Mouse (Mus musculus): ENCODE measurements at regions not wholly inside any gene's neighbourhood (a gene's known extent, or its start where the extent isn't known, plus 50 kb on each side); places are given as distances from the start of the nearest gene placed in this dataset.
A peak's percentile ranks its signal among the peaks of the same experiment; 100 is the strongest.
"Not testable (repeated sequence)": the region's sequence is repeated elsewhere in the genome, so short reads cannot be mapped to it uniquely, and the experiment has no call there.

- DNase-seq = no peak
Measured at GRCm38 (mm10) chr6:53233777-53234176, 53.3 kb upstream of the Creb5 start.

DNA sequence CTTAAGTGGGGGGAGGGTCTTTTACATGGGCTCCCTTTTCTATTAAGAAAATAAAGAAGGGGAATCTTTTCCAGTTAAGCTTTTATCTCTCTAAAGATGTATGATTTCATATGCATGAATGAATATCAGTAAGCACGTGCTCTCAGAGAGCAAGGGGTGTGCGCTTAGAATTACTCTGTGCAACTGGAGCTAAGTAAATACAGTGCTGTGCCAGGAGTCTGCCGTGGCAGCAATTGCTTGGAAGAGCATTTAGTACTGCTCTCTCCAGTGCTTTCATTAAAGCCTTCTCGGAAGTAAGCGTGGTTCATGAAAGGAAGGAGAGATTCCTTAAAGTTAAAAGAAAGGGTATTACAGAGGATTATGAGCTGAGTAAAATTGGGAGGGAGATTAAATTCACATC, 54.5 kb upstream of the Creb5 start:
- no peak for DNase-seq

GRCm38 (mm10) chr6:53229350-53229749, 57.7 kb upstream of the Creb5 start:
- DNase-seq = no peak

DNA sequence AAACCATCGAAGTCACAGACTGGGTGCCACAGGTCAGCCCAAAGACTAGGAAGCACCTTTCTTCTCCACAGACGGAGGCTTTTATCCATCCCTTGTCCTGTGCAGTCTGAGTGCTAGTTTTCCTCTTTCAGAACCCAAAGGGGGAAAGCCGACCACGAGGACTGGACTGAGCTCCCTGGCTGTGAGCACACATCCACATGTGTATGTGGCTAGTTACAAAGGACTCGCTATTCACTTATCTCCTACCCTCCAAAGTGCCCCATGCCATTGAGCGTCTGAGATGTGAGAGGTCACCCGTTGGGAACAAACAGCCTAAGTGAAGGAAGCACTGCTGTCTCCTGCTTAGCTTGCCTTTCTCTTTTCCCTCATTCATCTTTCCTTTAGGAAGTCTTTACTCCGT, 65.0 kb upstream of the Creb5 start:
- DNase-seq = no peak

GRCm38 (mm10) chr6:53221668-53222005, 65.4 kb upstream of the Creb5 start:
- no peak for DNase-seq

DNA sequence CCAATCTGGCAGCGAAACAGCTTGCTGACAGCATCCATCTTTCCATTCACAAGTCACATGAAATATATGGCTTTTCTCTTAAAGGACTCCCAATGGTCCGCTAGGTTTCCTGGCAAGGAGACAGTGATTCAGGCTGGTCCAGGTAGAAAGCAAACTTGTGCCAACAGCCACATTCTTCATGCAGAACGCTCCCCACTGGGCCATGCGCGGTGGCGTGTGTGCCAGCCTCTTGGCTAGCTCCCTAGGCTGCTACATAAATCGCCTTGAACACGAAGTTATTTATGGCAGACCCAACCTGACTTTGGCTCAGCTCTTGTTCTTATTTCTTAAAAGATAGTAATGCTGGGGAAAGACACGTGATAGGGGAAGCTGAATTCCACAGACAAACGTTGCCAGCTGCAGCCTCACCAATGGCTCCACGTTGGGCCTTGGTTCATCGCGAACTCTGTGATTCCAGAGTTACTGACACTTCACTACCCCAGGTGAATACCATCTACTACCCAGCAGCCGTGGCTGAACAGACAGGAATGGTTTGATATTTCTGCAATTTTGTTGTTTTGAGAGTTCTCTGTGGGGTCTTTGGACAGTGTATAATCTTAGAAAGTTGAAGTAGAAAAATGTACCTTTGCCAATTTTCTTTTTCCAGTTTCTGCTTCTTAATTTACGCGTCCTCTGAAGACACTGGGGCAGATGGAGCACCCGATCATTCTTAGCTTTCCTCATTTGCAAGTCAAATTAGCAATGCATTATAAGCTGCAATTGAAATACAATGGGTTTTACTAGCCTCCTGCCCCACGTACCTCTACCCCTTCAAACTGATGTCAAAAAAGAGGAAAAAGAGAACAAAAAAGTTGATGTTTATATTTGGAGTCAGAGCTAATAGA, 66.0 kb upstream of the Creb5 start:
- peak; percentile 29 for DNase-seq

DNA sequence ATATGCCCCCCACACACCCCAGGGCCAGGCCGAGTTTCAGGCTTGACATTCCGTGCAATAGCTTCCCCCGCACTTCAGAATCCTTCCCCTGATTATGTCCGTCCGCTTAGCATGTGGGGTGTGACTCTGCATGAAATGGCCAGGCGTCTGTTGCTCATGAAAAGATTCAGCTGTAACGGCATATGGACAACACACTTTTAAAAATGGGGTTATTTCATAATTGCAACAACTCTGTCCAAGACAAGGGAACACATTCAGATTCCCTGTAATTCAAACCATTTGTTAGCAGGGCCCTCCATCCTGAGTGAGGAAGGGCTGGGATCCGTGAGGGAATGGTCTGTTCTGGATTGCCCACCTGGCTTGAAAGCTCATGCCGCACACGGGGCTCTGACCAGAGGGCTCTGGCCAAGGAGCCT, 68.2 kb upstream of the Creb5 start:
- DNase-seq = no peak

DNA sequence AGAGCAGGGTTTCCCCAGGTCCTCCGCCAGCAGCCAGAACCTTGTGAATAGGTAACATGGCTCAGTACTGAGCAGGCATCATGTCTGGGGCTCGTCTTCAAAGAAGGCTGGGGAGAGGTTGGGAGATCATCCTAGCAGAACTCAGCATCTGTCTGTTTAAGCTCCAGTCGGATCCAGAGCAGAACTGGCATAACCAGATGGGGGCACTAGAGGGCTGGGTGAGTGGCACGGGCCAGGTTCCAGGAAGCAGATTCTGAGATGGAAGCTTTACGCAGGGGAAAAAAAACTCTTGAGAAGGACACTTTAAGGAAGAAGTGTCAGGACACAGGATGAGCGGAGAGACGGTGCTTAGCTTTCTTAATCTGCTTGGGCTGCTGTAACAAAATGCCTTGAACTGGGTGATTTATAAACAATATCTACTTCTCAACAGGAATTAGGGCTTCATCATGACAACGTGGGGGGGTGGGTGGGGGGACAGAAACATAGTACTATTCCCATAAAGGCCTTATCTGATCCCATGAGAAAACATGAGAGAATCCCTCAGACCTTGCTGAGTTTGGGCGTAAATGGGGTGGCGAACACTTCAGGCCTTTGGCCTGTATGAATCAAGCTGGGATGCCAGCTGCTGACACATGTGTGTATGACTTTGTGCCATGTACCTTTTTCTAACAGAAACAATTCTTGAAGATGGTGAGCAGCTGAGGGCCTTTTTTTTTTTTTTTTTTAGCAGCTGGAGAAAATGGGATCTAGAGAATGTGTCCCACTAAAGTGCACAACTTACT, 69.6 kb upstream of the Creb5 start:
- DNase-seq = peak; percentile 64

DNA sequence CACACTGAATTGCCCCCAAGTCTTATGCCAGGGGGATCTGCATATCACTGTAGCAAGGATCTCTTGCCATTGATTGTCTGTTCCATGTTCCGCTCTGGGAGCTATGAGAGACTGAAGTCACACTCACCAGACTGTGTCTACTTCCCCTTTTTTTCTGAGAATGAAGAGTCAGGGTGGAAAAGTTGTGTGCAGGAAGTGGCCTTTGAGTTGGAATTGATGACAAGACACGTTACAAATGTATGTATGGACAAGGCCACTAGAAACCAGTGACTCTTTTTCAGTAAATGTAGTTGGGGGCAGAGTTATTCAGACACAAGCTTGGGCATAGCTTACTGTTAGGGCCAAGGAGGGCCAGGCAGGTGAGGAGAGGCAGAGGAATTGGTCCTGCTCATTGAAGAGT, 70.4 kb upstream of the Creb5 start:
- DNase-seq = no peak

GRCm38 (mm10) chr6:53211420-53211819, 75.7 kb upstream of the Creb5 start:
- DNase-seq = peak; percentile 69

- DNase-seq = no peak
Measured at GRCm38 (mm10) chr6:53209398-53209797, 77.7 kb upstream of the Creb5 start.

DNA sequence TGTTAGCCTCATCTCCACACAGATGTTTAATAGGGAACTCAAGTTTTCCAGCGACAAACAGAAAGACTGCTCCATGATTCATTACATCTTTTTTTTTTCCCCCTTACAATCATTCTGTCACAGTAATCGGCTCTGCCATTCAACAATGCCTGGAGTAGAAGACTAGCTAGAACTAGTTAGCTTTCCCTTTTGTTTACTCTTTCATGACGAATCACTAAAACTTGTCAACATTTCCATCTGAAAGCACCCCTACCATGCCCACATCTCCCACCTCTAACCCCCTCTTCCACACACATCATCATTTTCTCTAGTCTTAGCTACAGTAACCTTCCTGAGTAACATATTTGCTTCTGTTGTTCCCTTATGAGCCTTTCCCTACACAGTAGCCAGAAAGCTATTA, 78.6 kb upstream of the Creb5 start:
- no peak for DNase-seq

DNA sequence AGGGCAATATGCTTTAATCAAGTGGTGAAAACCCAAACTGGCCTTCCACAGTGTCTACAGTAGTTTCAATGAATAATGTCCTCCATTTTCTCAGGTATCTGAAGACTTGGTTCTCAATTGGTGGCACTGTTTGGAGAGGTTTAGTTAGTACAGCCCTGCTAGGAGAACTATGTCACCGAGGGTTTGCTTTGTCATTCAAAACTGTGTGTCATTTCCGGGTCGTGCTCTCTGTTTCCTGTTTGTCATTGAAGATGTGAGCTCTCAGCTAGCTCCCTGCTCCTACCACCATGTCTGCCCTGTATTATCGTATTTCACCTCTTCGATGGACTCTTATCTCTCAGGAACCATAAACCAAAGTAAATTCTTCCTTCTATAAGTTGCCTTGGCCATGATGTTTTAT, 79.3 kb upstream of the Creb5 start:
- no peak for DNase-seq

DNA sequence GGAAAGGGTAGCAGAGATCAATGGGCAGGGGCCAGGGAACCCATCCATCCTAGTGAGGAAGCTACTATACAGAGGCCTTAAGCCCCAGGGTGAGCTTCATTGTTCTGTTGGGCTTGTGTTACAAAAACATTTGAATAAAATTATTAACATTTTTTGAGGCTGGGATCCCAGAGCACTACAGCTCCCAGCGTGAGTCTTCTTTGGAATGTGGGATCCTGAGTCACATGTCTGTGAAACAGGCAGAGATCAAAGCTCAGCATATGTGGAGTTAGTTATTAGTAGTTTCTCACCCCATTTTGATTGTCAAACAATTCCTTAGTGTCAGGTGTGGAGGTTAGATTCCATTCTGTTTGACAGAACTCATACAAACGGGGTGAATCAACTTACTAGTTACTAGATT, 79.7 kb upstream of the Creb5 start:
- no peak for DNase-seq

GRCm38 (mm10) chr6:53201281-53201956, 85.7 kb upstream of the Creb5 start:
- DNase-seq = no peak

- DNase-seq = no peak
Measured at GRCm38 (mm10) chr6:53199474-53199873, 87.6 kb upstream of the Creb5 start.

- not testable (repeated sequence) for DNase-seq
Measured at GRCm38 (mm10) chr6:53182131-53182530, 104.9 kb upstream of the Creb5 start.

GRCm38 (mm10) chr6:53164423-53164841, 96.0 kb upstream of the Jazf1 start:
- DNase-seq = peak; percentile 6

DNA sequence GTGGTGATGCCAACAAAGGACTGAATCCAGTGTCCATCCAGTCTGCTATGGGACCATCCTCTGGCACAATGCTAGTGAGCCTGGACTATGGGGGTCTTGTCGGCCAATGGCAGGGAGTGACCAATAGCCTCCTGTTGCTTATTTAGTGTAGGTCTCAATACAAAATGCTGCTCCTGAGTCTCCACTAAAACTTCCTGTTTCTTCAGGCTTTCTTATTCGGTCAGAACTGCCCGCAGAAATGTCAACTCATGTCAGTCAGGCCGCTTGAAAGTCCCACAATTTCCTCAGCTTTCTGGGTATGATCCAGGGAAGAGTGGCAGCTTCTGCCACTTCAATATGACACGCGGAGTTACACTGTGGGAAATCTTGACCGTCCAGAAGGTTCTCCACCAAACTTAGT, 94.7 kb upstream of the Jazf1 start:
- DNase-seq = no peak

GRCm38 (mm10) chr6:53161627-53162026, 93.2 kb upstream of the Jazf1 start:
- no peak for DNase-seq

GRCm38 (mm10) chr6:53154621-53155020, 86.2 kb upstream of the Jazf1 start:
- DNase-seq = no peak

DNA sequence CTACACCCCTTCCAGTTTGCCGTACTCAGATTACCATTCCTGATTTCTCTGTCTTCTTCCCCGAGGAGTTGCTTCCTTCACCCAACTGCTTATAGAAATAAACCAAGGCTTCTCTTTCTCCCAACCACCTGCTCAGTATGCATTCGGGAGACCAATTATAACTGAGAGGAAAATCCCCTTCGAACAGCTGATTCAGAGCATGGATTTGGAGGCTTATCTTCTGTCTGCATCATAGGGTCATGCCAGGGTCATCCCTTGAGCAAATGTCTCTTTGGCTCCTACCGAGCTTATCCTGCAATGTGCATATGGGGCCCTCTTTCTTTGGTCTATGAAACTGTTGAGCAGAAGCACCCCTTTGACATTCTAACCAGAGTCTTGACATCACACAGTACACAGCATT, 79.0 kb upstream of the Jazf1 start:
- DNase-seq = no peak

Data from adrenal gland, postnatal 25 days (tissue).